ENCODE assay signal across 23 mouse cellular contexts in the genomic region with DNA sequence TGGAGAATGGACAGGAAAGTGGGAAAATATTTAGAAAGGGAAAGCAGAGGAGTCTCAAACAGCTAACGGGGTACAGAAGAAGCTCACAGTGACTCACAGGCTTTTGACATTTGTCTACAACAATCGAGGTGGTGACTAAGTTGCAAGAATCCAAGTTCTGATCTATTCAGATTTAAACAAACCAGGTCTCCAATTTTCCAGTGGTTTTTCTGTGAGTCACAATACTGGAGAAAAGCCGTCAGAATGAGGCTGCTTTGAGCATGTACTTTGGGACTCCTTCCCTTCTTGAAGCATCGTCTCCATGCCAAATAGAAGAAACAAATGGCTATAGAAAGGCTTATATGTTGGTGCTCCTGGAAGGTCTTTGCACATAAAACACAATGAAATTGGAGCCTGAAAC.
"Had no signal": no experiment of that assay in that cellular context is flagged by ENCODE, and none has a peak within 500 bp of the region (broad histone marks: within the 10 kb centered on the region; RNA-seq: fewer than 3 reads in every experiment).

No protein-coding gene starts in this region.

- DNase-seq: gastrocnemius, adult 2 months; gastrocnemius, postnatal 10 days; gastrocnemius, postnatal 36 days; heart, adult 11 months; heart, adult 2 months; heart, postnatal 14 days; heart, postnatal 36 days; kidney, adult 18-20 months; kidney, adult 8-10 months; kidney, postnatal 10 days; kidney, postnatal 25 days; kidney, postnatal 4 days; left cerebral cortex, postnatal 4 days had no signal

- H3K4me1 ChIP-seq: heart, embryonic 13.5 days; heart, embryonic 15.5 days; hindbrain, embryonic 13.5 days; hindbrain, embryonic 15.5 days; intestine, embryonic 15.5 days; limb, embryonic 13.5 days; limb, embryonic 15.5 days; liver, embryonic 12.5 days had no signal

- H3K27ac ChIP-seq: gastrocnemius, adult 2 months; heart, adult 2 months; heart, embryonic 13.5 days; heart, embryonic 15.5 days; hindbrain, embryonic 13.5 days; hindbrain, embryonic 15.5 days; intestine, embryonic 15.5 days; layer of hippocampus, adult 2 months; limb, embryonic 13.5 days; limb, embryonic 15.5 days; liver, embryonic 12.5 days; liver, embryonic 14.5 days had no signal

- H3K4me3 ChIP-seq: gastrocnemius, adult 2 months; heart, adult 2 months; heart, embryonic 13.5 days; heart, embryonic 15.5 days; hindbrain, embryonic 13.5 days; hindbrain, embryonic 15.5 days; intestine, embryonic 15.5 days; layer of hippocampus, adult 2 months; limb, embryonic 13.5 days; limb, embryonic 15.5 days; liver, embryonic 12.5 days had no signal
